Mouse (Mus musculus) spleen, adult 12 weeks (tissue): ENCODE results near the gene Rrbp1.

Experiments
- DNase-seq: peaks from one replicate; pipeline ENCODE4 v3.0.0; 2022; ENCODE audit warnings: low spot score

The Rrbp1 gene

DNA sequence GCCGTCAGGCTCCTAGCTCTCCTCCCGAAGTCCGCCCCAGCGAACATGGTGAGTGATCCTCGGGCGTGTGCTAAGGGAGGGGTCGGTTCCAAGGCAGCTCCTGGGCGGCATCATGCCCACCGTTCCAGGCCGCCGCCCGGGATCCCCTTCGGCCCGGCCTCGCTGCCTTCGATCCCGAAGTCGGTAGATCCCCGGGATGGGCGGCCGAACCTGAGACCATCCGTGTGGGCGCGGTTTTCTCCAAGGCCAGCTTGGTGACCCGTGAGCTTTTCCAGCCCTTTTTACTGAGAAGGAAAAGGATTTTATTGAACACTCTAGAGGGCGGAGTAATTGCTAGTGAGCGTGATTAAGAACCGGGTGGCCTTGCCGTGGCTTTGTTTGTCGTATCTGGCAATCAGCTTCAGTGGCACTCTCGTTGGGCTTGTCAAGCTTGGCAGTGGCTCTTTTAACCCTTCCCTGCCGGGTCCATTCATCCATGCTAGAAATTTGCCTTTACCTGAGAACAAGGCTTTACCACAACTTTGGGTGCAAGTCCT is 95.4 kb downstream of the Rrbp1 start:
- DNase-seq = no peak

GRCm38 (mm10) chr2:143914760-143915599 is 96.1 kb downstream of the Rrbp1 start, which contains the start of gene Dstn:
TSS of gene Dstn (plus strand) at chr2:143915320.
- DNase-seq = peak; percentile 92

GRCm38 (mm10) chr2:143914221-143914620 is 96.8 kb downstream of the Rrbp1 start:
- DNase-seq = no peak

DNA sequence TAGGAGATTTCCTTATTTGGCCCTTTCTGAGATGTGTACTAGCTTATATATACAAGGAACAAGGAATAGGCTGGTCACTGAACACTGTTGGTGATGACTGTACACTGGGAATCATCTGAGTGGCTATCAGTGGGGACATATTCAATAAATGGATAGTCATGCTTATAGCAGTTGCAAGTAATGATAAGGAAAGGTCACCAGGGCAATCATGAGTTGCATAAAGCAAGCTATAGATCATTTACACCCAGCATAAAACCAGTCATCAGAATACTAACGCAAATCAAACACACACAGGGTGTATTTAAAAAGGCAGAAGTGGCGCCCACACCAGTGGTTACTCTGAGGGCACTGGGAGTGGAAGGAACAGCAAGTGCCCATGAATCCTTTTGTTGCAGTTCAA is 98.9 kb downstream of the Rrbp1 start:
- no peak for DNase-seq

DNA sequence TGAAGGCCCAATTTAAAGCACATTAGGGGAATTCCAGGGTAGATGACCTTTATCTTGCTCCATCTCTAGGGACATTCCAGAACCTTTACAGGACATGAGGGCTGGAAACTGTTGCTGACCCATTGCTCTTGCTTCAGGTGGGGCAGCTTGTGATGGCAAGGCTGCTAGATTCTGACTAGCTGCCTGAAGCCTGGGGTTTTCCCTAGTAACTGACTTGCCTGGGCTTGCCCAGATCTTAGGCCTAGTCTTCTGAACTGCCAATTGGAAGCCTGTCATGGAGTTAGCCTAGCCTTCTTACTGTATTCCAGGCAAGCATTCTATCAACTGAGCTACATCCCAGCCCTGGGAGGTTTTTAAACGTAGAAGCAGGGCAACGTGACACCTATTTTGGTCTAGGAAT is 101.8 kb downstream of the Rrbp1 start:
- DNase-seq = no peak

DNA sequence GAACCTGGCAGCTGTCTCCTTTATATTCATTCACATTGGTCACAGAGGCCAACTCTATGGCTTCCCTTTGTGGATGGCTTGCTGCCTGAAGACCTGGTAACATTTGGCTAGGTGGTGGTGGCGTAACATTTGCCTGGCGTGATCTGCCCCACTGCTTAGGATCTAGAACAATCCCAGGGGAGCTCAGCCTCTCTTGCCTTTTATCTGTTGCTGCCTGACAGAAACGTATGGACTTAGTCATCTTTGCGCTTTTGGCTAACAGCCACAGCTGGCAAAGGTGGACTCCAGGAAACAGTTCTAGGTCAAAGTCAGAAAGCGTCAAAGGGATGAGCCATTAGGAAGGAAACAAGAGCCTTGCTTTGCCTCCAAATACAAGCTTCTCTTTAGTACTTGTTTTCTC is 106.2 kb downstream of the Rrbp1 start:
- DNase-seq = no peak

DNA sequence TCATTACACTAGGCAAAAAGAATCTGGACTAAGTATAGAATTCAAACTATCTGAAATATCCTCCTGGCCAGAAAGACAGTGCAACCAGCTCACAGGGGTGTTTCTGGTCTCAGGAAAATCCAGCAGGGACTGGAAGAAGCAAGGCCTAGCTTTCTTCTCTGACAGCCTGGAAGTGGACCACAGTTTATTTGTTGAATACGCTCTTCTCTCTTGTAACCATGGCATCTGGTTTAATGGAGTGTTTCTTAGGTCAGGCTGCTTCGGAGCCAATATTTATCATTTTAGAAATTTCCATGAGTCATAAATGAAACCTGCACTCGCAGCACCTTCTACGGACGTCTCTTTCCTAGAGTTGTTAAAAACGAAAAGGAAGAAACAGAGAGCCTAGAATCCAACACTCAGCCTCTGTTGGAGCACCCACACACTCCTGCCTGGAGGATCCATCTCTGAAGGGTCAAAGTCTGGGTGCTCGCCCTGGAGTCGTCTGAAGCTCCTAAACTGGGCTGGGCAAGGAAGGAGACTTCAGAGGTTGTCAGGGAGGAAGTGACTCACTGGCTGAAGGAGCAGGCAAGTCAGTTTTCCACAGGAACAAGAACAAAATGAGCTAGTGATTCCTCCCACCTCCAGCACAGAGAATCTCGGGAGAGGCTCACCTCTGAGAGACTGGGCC is 107.6 kb downstream of the Rrbp1 start:
- DNase-seq = no peak

DNA sequence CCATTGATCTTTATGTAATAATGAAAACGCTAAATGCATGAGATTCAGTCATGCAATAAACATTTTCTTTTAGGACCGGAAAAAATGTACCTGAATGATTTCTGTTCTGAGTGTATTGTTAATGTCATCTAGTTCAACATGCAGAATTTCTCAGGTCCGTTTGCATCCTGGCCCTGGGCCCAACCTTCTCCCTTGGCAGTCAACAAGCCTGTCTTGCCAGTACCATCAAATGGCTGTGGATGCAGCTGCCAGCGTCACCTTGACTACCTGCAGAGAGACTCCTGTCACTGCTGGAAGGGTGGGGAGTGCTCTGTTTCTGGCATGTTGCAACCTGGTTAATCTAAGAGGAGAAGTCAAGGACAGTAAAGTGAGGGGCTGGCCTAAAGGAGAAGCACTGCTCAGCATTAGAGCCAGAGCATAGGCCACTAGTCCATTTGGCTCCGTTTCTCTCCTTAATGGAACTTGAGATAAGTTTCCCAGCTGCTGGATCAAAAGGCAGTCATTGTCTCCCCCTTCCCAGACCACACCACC is 110.2 kb downstream of the Rrbp1 start:
- no peak for DNase-seq

DNA sequence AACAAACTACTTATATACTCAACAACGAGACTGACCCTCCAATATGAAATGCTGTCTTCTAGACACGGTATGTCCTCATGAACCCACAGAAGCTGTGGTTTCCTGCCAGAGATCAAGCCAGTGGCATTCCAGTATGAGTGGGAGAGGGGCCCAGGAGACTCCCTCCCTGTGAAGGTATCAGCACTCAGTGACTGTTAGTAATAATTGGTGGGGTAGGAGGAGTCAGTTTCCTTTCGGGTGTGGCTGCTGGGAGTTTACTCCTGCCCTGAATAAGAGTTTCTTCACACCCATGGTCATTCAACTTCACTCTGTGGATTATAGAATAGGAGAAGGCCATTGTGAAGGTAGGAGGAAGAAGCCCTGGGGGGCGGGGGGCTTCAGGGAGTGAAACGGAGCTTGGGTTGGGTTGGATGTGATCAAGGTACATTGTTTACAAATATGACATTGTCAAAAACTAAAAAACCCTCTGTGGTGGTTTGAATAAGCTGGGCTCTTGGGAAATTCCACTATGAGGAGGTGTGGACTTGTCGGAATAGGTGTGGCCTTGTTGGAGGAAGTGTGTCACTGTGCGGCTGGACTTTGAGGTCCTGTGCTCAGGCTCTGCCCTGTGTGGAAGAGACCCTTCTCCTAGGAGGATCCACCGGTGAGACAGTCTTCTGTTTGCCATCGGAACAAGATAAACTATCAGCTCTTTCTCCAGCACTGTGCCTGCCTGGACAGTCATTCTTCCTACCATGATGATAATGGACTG is 111.4 kb downstream of the Rrbp1 start:
- no peak for DNase-seq
